Mouse (Mus musculus) R1 (cell line): Measurements from ENCODE around the gene Fut11.
A peak's percentile ranks its signal among the peaks of the same experiment; 100 is the strongest.

Experiments
- DNase-seq: peaks from one replicate; pipeline ENCODE4 v3.0.0-alpha.2; 2018; ENCODE audit warnings: low read depth, low spot score

The Fut11 gene

GRCm38 (mm10) chr14:20713832-20714231 lies 19.1 kb downstream of the Fut11 start:
- DNase-seq = no peak

DNA sequence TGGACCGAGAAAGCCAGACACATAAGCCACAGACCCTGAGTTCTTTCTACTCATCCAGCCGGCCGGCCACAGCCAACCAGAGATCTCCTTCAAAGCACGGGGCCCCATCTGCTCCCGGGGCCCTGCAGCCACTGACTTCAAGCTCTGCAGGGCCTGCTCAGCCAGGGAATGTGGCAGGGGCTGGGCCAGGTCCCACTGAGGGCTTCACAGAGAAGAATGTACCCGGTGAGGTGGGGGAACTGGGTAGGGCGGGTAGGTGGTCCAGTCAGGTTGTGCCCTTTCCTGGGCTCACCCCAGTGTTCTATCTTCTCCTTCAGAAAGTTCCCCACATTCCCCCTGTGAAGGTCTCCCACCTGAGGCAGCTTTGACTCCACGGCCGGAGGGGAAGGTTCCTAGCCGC lies 23.7 kb downstream of the Fut11 start:
- no peak for DNase-seq

GRCm38 (mm10) chr14:20719767-20720166 lies 25.0 kb downstream of the Fut11 start:
- no peak for DNase-seq

DNA sequence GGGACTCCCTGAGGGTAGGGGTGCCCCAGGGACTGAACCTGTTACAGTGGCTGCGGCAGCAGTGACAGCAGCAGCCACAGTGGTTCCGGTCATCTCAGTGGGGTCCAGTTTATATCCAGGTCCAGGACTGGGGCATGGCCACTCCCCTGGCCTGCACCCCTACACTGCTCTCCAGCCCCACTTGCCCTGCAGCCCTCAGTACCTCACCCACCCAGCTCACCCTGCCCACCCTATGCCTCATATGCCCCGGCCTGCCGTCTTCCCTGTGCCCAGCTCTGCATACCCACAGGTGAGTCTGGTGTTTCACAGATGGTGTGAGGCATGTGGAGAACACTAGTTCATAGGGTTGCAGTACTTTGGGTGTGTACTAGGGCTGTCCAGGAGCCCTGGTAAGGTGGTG lies 26.6 kb downstream of the Fut11 start:
- DNase-seq = no peak

GRCm38 (mm10) chr14:20723006-20723405 lies 28.2 kb downstream of the Fut11 start:
- DNase-seq = no peak

- peak; percentile 48 for DNase-seq
These were observed 29.3 kb downstream of the Fut11 start for GRCm38 (mm10) chr14:20724043-20724442.

DNA sequence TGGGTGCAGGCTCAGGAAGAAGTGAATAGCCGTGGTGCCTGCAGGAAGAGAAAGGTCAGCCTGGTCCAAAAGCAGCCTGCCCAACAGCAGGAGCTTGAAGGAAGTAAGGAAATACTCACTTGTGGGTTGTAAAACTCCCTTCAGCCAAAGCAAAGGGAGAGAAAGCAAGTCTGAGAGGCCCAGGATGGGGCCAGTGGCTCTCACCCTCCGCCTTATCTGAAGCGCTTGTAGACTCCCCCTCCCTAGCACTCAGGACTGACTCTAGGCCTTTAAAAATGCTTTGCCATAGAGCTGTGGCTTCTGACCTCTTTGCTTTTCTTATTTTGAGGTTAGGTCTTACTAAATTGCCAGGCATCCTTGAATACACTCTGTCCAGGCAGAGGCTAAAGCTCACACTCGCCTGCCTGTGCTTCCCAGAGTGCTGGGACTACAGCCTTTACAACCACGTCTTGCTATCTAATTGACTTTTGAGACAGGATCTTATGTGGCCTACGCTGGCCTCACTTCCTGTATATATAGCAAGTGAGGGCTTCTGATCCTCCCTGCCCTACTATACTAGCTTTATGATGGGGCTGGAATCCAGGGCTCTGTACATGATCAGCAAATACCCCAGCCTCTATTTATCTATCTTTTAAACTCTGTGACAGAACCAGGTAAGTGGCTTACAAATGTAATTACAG lies 31.0 kb downstream of the Fut11 start:
- DNase-seq = no peak

DNA sequence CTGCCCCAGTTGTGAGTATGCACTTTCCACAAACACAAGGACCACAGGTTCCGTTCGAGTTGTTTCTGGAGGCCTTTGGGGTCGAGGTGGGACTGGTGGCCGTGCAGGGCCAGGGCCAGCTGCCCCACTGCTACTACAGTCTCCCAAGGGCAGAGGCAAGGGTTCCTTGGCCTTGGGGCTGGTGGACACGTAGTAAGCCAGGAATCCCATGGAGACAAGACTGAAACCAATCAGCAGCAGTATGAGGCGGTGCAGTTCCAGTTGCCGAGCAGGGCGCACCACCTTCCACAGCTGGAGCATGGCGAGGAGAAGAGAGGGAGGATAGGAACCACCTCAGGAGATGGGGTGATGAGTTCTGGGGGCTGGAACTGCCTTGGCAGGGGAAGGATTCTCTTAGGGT lies 35.1 kb downstream of the Fut11 start:
- no peak for DNase-seq

DNA sequence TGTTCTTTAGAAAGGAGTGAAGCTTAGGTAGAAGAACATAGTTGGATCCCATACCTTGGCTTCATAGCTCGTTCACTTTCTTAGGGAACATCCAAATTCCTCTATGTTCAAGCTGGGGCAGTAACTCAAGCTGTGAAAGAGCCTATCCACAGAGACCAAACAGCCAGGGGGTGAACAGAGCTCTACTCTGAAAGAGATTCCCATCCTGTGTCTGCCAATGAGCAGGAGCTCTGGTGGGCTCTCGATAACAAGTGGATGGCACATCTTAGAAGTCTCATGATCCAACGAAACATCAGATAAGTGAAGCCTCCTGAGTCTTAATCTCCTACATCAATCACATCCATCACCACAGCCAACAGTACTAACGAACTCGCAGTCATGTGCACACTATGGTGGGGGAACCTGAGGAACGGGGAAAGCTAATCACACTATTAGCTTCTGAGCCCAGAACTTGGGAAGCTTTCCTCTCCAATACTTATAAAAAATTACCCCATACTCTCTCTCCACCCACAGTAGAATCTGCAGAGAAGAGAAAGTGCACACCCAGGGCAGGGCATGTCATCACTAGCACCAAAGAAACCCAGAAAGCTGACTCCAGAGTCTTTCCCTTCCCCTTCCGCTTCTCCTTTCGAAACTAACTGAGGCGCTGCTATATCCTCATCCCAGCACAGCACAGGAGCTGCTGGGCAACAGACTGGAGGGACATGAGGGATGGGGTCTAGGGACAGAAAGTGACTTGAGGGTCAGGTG lies 36.3 kb downstream of the Fut11 start:
- no peak for DNase-seq

GRCm38 (mm10) chr14:20733041-20733951 lies 38.5 kb downstream of the Fut11 start:
- DNase-seq = no peak

- DNase-seq = peak; percentile 74
These were observed 39.4 kb downstream of the Fut11 start, which contains the start of gene Ndst2 for GRCm38 (mm10) chr14:20733952-20734774. Gene Ndst2 (minus strand): TSS chr14:20734562.

DNA sequence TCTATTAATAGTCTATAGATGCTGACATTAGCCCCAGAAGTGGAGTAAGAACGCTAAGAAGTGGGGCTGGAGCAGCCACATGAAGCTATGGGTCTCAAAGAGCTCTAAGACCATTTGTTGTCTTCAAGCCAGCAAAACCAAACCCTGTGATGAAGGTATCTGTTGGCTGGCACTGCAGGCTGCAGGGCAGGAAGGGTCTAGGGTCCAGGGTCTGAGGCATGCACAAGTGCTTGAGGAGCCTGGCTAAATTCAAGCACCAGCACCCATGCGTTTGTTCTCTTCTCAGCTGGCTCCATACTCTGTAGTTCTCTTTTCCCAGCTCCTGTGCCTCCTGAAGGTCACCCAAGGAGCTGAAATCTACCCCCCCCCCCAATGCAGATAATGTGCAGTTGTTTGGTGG lies 40.3 kb downstream of the Fut11 start:
- DNase-seq = no peak

- DNase-seq = no peak
These were observed 41.2 kb downstream of the Fut11 start for GRCm38 (mm10) chr14:20735892-20736390.

- peak; percentile 96 for DNase-seq
These were observed 42.5 kb downstream of the Fut11 start for GRCm38 (mm10) chr14:20737306-20737705.

DNA sequence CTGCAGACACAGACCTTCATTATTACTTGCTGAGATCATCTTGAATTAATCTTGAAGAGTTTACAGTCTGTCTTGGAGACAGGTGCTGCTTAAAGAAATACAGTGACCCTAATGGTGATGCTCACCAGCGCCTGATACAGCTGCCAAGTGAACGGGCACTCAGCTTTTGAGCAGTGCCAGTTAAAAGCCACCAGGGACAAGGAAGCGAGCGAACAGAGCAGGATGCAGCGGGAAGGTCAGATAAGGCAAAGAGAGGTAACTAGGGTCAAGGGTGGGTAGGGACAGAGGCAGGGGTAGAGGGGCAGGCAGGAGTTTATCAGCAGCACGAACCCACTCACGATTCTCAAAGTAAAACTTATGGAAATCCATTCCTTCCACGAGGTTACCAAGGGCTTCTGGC lies 43.7 kb downstream of the Fut11 start:
- DNase-seq = no peak

DNA sequence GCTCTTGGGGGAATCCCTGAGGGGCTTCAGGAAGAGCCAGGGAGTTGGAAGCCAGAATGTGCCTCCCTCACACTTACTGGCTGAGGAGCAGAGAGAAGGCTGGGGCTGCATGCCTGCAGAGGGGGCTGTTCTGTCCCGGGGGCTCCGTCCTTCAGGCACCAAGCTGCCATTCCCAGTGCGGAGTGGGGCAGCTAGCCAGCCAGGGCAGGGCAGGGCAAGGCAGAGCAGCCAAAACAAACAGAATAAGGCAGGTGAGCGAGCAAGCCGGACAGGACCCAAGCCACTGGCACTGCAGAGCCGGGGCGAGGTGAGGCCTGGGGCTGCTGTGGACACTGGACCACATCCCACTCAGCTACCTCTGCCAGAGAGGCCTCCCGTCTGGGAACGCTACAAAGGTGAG lies 46.5 kb downstream of the Fut11 start:
- DNase-seq = no peak

- no peak for DNase-seq
These were observed 48.8 kb downstream of the Fut11 start for GRCm38 (mm10) chr14:20743614-20744013.

- no peak for DNase-seq
These were observed 52.2 kb downstream of the Fut11 start for GRCm38 (mm10) chr14:20746935-20747334.

DNA sequence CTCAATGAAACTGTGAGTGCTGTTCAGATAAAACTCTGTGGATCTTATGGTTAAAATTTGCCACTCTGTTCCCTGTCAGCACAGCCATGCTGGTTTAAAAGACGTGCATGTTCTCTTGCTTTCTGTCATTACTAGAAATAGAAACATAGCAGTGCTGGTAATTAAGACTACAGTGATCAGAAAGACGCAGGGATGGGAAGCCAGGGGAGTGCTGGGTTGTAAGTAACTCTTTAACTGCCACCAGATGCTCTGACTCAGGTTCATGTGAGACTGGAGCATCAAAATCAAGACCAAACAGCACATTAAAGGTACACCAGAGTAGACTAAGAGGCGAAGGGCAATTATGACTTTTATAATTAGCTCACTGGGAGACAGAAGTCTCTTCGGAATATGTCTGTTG lies 53.6 kb downstream of the Fut11 start:
- DNase-seq = no peak

DNA sequence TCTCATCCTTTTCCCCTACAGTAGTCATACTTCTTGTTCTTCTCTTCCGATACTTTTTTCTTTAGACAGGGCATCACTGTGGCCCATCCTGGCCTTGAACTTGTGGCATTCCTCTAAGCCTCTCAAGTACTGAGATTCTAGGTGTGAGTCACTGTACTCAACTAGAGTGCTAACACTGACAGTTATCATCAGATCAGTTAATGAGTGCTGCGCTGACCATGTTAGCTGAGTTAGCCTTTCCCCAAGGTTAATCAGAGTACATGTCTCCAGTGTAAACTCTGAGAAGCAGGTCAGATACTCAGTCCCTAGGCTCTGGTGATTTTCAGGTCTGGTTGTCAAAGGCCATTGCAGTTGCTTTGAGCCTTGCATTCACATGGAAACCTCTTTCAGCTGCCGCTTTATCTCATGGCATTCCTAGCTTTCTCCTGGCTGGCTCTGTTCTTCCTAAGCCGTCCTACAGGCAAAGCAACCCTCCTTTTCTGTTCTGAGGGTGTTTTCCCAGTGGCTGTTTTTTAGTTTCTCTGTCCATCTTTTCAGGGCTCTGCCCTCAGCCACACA lies 54.8 kb downstream of the Fut11 start:
- no peak for DNase-seq

DNA sequence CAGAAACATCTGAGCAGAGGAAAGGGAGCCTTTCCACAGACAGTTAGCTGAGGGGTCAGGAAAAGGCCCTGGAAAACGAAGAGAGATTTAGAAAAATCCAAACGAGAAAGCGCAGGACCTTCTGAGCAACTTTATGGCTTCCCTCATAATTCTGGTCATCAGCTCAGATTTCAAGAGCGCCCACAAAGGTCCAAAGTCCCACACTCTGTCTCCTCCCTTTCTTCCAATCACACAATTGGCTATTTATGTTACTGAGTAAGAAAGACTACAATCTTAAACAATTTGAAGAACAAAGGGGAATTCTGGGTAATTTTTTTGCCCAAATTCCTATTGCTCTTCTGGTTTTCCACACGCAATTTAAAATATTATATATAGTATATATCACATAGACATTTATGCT lies 55.7 kb downstream of the Fut11 start:
- no peak for DNase-seq
